Mouse (Mus musculus): ENCODE results near the gene Inmt. TPM values are rescaled to one million over a fixed set of nuclear protein-coding genes. Genes with fewer than 3 reads are reported as not detected.

Gene Inmt
- polyA plus RNA-seq (2015; fragmentation: Nextera tagmentation; extraction: Ambion mirVana): 0.20 and 0.24 TPM in 2 replicates

- no peak within 1 kb of the TSS for H3K4me3 ChIP-seq (ENCODE audit: low read depth, low read length)
- H3K27me3 ChIP-seq (ENCODE audit: control insufficient read depth, insufficient read depth, low read depth, low read length): no peaks in the 10 kb centered on the region
- no peak within 1 kb of the TSS for H3K4me2 ChIP-seq (ENCODE audit: low read depth, low read length)
- H3K27ac ChIP-seq (ENCODE audit: low read length): no peak within 1 kb of the TSS
- H3K4me1 ChIP-seq (ENCODE audit: control insufficient read depth, low read depth, low read length): no peaks in the 10 kb centered on the region
- no peaks in the 10 kb centered on the region for H3K9me3 ChIP-seq (replicated peaks; ENCODE audit: control insufficient read depth, low read length)
- H3K9ac ChIP-seq (ENCODE audit: low read depth, low read length): no peak within 1 kb of the TSS
- H3K36me3 ChIP-seq (ENCODE audit: control insufficient read depth, insufficient read depth): no peaks in the 10 kb centered on the region
- WGBS (ENCODE audit: insufficient replicate concordance): 17% methylated on average over 1 of the region's 1 CpGs
- ATAC-seq (ENCODE audit: low read depth): no peak
Measured at GRCm38 (mm10) chr6:55174741-55175181, at the start of gene Inmt. Gene Inmt, minus strand, starts transcription at chr6:55175043.

- H3K27ac ChIP-seq (ENCODE audit: low read length): no peak overlapping the region
- no peaks in the 10 kb centered on the region for H3K9me3 ChIP-seq (replicated peaks; ENCODE audit: control insufficient read depth, low read length)
- H3K27me3 ChIP-seq (ENCODE audit: control insufficient read depth, insufficient read depth, low read depth, low read length): no peaks in the 10 kb centered on the region
- no peaks in the 10 kb centered on the region for H3K4me1 ChIP-seq (ENCODE audit: control insufficient read depth, low read depth, low read length)
- H3K36me3 ChIP-seq (ENCODE audit: control insufficient read depth, insufficient read depth): no peaks in the 10 kb centered on the region
- 77% methylated on average over 8 of the region's 8 CpGs for WGBS (ENCODE audit: insufficient replicate concordance)
- no peak overlapping the region for H3K4me3 ChIP-seq (ENCODE audit: low read depth, low read length)
- no peak overlapping the region for H3K9ac ChIP-seq (ENCODE audit: low read depth, low read length)
- no peak for ATAC-seq (ENCODE audit: low read depth)
- H3K4me2 ChIP-seq (ENCODE audit: low read depth, low read length): no peak overlapping the region
Measured at GRCm38 (mm10) chr6:55223986-55224385, 49.1 kb upstream of the Inmt start.

GRCm38 (mm10) chr6:55218232-55218631, 43.4 kb upstream of the Inmt start:
- Histone ChIP-seq H3K4me1 (ENCODE audit: control insufficient read depth, low read depth, low read length) (no peaks in the 10 kb centered on the region), H3K4me3 (ENCODE audit: low read depth, low read length) (no peak overlapping the region), H3K27ac (ENCODE audit: low read length) (no peak overlapping the region), H3K4me2 (ENCODE audit: low read depth, low read length) (no peak overlapping the region), H3K36me3 (ENCODE audit: control insufficient read depth, insufficient read depth) (no peaks in the 10 kb centered on the region), H3K27me3 (ENCODE audit: control insufficient read depth, insufficient read depth, low read depth, low read length) (no peaks in the 10 kb centered on the region), H3K9ac (ENCODE audit: low read depth, low read length) (no peak overlapping the region), H3K9me3 (replicated peaks; ENCODE audit: control insufficient read depth, low read length) (no peaks in the 10 kb centered on the region)
- no peak for ATAC-seq (ENCODE audit: low read depth)
- 82% methylated on average over 9 of the region's 9 CpGs for WGBS (ENCODE audit: insufficient replicate concordance)

DNA sequence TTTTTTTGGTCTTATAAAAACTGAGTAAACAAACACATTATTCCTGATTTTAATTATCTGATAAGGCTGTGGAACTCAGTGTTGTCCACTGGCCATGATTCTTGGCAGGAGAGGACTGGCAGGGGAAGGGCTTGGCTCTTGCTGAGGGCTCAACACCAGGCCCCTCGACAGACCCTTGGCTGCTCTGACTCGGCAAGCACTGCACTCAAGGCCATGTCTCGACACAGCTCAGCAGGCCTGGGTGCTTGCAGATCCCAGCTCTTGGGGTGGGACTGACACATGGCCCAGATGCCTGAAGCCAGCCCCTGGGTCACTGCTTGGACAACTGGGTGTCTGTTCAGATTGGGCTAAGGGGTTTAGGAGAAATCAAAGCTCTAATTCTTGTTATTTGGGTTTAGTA, 39.7 kb upstream of the Inmt start:
- no peak for ATAC-seq (ENCODE audit: low read depth)
- no peaks in the 10 kb centered on the region for H3K27me3 ChIP-seq (ENCODE audit: control insufficient read depth, insufficient read depth, low read depth, low read length)
- no peaks in the 10 kb centered on the region for H3K4me1 ChIP-seq (ENCODE audit: control insufficient read depth, low read depth, low read length)
- H3K36me3 ChIP-seq (ENCODE audit: control insufficient read depth, insufficient read depth): no peaks in the 10 kb centered on the region
- 50% methylated on average over 3 of the region's 3 CpGs for WGBS (ENCODE audit: insufficient replicate concordance)
- H3K4me2 ChIP-seq (ENCODE audit: low read depth, low read length): no peak overlapping the region
- no peaks in the 10 kb centered on the region for H3K9me3 ChIP-seq (replicated peaks; ENCODE audit: control insufficient read depth, low read length)
- H3K4me3 ChIP-seq (ENCODE audit: low read depth, low read length): no peak overlapping the region
- H3K27ac ChIP-seq (ENCODE audit: low read length): no peak overlapping the region
- no peak overlapping the region for H3K9ac ChIP-seq (ENCODE audit: low read depth, low read length)

DNA sequence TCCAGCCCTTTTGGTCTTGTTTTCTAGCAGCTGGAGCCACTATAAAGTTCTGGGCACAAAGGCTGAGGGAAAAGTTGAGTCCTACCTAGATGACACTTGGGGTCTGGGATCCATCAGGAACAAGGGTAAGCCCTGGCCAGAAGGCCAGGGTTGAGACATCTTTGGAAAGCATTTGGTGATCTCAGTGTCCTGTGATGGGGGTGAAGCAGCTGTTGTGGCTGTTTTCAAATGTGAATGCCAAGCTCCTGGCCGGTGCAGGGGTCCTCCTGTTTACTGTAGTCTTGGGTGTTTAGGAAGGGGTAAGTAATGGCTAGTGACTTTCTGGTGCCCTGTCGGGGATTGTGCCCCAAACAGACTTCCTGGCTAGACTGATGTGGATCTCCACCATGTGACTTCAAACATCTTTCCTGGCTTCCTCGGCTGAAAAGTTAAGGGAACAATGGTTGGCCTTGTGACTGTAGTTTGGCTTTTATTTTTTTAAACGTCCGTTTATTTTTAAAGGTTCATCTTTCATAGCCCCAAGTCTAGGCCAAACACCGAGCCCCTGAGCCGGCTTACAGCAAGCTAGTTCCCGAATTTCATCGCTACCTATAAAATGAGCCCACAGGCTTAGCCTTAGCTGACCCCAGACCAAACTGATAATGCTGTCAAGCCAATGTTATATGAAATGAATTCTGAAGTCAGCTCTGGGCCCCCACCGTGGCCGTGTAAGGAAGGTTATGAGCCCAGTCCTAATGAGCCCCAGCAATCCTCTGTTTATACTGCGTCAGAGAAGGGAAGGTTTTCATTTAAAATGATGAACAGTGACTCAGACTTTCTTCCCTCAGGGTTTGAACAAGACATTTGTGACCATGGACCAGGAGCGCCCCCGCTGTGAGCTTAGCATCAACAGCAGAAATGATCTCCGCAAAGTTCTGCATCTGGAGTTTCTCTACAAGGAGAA, 35.9 kb upstream of the Inmt start:
- Histone ChIP-seq H3K4me1 (ENCODE audit: control insufficient read depth, low read depth, low read length) (no peaks in the 10 kb centered on the region), H3K9ac (ENCODE audit: low read depth, low read length) (no peak overlapping the region), H3K9me3 (replicated peaks; ENCODE audit: control insufficient read depth, low read length) (no peaks in the 10 kb centered on the region), H3K4me3 (ENCODE audit: low read depth, low read length) (no peak overlapping the region), H3K27ac (ENCODE audit: low read length) (no peak overlapping the region; the same call in 1 of the 2 replicates), H3K4me2 (ENCODE audit: low read depth, low read length) (no peak overlapping the region), H3K36me3 (ENCODE audit: control insufficient read depth, insufficient read depth) (no peaks in the 10 kb centered on the region), H3K27me3 (ENCODE audit: control insufficient read depth, insufficient read depth, low read depth, low read length) (no peaks in the 10 kb centered on the region)
- no peak for ATAC-seq (ENCODE audit: low read depth)
- WGBS (ENCODE audit: insufficient replicate concordance): 69% methylated on average over 15 of the region's 15 CpGs

DNA sequence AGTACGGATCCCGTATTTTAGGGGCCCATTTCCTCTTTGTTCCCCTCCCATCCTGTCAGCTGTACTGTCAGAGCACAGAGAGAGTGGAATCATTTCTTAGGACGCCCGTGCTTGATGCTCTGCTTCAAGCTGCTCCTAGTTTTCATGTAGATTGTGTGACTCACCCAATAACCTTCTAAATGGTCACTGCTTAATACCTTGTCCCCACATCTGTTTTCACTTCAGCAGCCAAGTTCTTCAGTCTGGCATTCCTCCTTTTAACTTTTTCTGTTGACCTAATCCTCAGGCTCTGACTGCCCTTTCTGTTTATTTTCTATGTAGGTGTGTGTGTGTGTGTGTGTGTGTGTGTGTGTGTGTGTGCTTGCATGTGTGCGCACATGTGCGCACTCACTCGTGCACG, 32.9 kb upstream of the Inmt start:
- H3K9me3 ChIP-seq (replicated peaks; ENCODE audit: control insufficient read depth, low read length): no peaks in the 10 kb centered on the region
- H3K9ac ChIP-seq (ENCODE audit: low read depth, low read length): no peak overlapping the region
- H3K4me1 ChIP-seq (ENCODE audit: control insufficient read depth, low read depth, low read length): peaks cover 5% of the 10 kb centered on the region; the same call in 1 of the 2 replicates
- WGBS (ENCODE audit: insufficient replicate concordance): 60% methylated on average over 8 of the region's 8 CpGs
- no peak for ATAC-seq (ENCODE audit: low read depth)
- no peak overlapping the region for H3K4me2 ChIP-seq (ENCODE audit: low read depth, low read length)
- H3K4me3 ChIP-seq (ENCODE audit: low read depth, low read length): no peak overlapping the region
- H3K27me3 ChIP-seq (ENCODE audit: control insufficient read depth, insufficient read depth, low read depth, low read length): no peaks in the 10 kb centered on the region
- H3K27ac ChIP-seq (ENCODE audit: low read length): no peak overlapping the region
- no peaks in the 10 kb centered on the region for H3K36me3 ChIP-seq (ENCODE audit: control insufficient read depth, insufficient read depth)

- WGBS (ENCODE audit: insufficient replicate concordance): 91% methylated on average over 3 of the region's 3 CpGs
- H3K9me3 ChIP-seq (replicated peaks; ENCODE audit: control insufficient read depth, low read length): no peaks in the 10 kb centered on the region
Measured at GRCm38 (mm10) chr6:55203931-55204330, 29.1 kb upstream of the Inmt start.

DNA sequence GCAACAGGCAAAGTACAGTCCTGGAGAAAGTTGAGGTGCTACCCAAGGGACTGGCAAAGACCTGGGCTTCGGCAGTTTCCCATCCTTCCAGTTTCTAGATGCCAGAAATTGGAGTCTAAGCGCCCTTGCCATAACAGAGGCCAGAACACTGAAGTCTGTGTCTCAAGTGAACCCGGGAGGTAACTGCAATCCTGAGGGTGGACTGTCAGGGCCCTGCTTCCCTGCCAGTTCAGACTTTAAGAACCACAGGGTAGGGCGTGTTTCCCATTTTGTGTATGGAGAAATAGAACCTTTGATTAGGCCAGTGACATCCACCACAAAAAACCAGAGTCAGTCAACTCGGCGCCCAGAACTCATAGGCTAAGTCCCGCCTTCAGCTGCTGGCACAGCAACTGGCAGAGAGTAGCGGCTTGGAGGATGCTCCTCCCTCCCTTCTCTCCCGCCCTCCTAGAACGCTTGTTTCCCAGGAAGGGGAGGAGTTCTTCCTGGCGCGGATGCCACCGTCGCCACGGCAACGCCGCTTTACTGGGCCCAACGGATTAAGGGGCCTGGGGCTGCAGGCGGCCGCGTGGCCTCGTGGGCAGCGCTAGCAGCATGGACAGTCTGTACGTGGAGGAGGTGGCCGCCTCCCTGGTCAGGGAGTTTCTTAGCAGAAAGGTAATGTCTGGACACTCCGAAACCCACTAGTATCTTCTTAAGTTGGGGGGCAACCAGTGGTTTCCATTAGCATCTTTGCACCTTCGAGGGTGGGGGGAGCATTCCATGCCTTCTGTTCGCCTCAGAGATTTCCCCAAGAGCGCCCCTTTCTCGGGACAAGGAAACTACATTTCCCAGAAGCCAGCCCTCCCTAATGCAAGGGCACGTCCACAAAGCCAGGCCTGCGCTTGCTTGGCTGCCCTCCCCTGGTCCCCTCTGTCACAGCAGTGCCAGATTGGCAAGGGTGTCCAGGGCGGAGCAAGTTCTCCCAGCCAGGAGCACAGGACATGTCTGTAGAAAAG, 28.4 kb upstream of the Inmt start, which contains the start of gene Mindy4:
TSS of gene Mindy4 (plus strand) at position 471 of the 998 bp plus-strand sequence.
- H3K36me3 ChIP-seq (ENCODE audit: control insufficient read depth, insufficient read depth): no peaks in the 10 kb centered on the region
- peaks cover 5% of the 10 kb centered on the region; the same call in 1 of the 2 replicates for H3K4me1 ChIP-seq (ENCODE audit: control insufficient read depth, low read depth, low read length)
- no peaks in the 10 kb centered on the region for H3K9me3 ChIP-seq (replicated peaks; ENCODE audit: control insufficient read depth, low read length)
- H3K9ac ChIP-seq (ENCODE audit: low read depth, low read length): peak within 1 kb of the TSS; percentile 12; the same call in 1 of the 2 replicates
- 7% methylated on average over 33 of the region's 33 CpGs for WGBS (ENCODE audit: insufficient replicate concordance)
- H3K4me3 ChIP-seq (ENCODE audit: low read depth, low read length): peak within 1 kb of the TSS; percentile 59
- no peak within 1 kb of the TSS for H3K27ac ChIP-seq (ENCODE audit: low read length)
- H3K4me2 ChIP-seq (ENCODE audit: low read depth, low read length): peak within 1 kb of the TSS; percentile 66
- H3K27me3 ChIP-seq (ENCODE audit: control insufficient read depth, insufficient read depth, low read depth, low read length): no peaks in the 10 kb centered on the region
- ATAC-seq (ENCODE audit: low read depth): peak; percentile 87

More at GRCm38 (mm10) chr6:55203931-55204330, 29.1 kb upstream of the Inmt start:
- Histone ChIP-seq H3K4me2 (ENCODE audit: low read depth, low read length) (peak overlapping the region; percentile 66), H3K4me1 (ENCODE audit: control insufficient read depth, low read depth, low read length) (peaks cover 5% of the 10 kb centered on the region; the same call in 1 of the 2 replicates), H3K27me3 (ENCODE audit: control insufficient read depth, insufficient read depth, low read depth, low read length) (no peaks in the 10 kb centered on the region), H3K36me3 (ENCODE audit: control insufficient read depth, insufficient read depth) (no peaks in the 10 kb centered on the region), H3K27ac (ENCODE audit: low read length) (no peak overlapping the region), H3K9ac (ENCODE audit: low read depth, low read length) (no peak overlapping the region; the same call in 1 of the 2 replicates), H3K4me3 (ENCODE audit: low read depth, low read length) (peak overlapping the region; percentile 59)
- ATAC-seq (ENCODE audit: low read depth): no peak
